Mouse (Mus musculus): ENCODE data around the gene Srgap3.

GRCm38 (mm10) chr6:112955773-112956172, 8.7 kb upstream of the Srgap3 start:
- TF ChIP-seq CTCF (IDR thresholded peaks at IDR 0.05) (no peak), EP300 (IDR thresholded peaks at IDR 0.05) (no peak)

All from lung, postnatal 0 days (tissue).